Mouse (Mus musculus) erythroblast, embryonic 14.5 days (primary cell): Measurements from ENCODE around the gene Supv3l1. TPM values are rescaled to one million over a fixed set of nuclear protein-coding genes. Genes with fewer than 3 reads are reported as not detected.

Experiments used
- H3K27me3 ChIP-seq: 2 replicates; pipeline ENCODE4 v1.6.1; 2012; ENCODE audit warnings: inconsistent platforms; ENCODE audit not compliant: control insufficient read depth
- H3K36me3 ChIP-seq: 2 replicates; pipeline ENCODE4 v1.6.1; 2012; ENCODE audit warnings: mild to moderate bottlenecking, inconsistent platforms; ENCODE audit not compliant: control insufficient read depth
- H3K4me1 ChIP-seq: 2 replicates; pipeline ENCODE4 v1.6.1; 2012; ENCODE audit warnings: inconsistent platforms; ENCODE audit not compliant: control insufficient read depth
- H3K4me3 ChIP-seq: replicated peaks from 2 replicates; pipeline ENCODE3; 2012; ENCODE audit warnings: moderate library complexity, mild to moderate bottlenecking, inconsistent platforms
- H3K9me3 ChIP-seq: 2 replicates; pipeline ENCODE4 v1.6.1; 2012; ENCODE audit warnings: low read length, inconsistent platforms, mixed read lengths; ENCODE audit not compliant: control insufficient read depth
- GATA1 ChIP-seq: IDR thresholded peaks from 2 replicates; pipeline ENCODE4 v1.6.1; 2012; ENCODE audit warnings: low read length, inconsistent platforms, mixed read lengths
- TAL1 ChIP-seq: IDR thresholded peaks from 3 replicates; pipeline ENCODE4 v1.6.1; 2012; ENCODE audit warnings: low read length, inconsistent platforms, mixed read lengths
- polyA plus RNA-seq: library from polyadenylated mRNA; stranded (reverse); fragments of >175 nt; gene quantifications from 2 replicates; pipeline ENCODE4 v1.2.3, GENCODE M21; 2012

Gene Supv3l1
- polyA plus RNA-seq, 1 experiment, result 1.4 TPM

DNA sequence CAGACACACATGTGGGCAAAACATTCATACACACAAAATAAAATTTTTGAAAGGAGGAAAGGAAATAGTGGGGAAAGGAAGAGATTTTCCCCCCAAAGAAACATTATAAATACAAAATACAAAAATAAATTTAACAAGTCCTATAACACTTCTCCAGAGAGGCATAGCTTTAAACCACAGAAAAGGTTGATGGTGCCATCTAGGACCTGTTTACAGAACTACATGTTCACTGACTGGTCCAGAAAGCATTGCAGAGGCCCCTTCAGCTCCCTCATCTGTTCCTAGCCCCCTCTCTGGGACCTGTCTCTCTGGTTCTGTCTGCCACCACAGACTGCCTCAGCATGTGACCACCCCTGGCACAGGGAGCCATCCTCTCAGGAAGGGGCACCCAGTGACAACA is 68.6 kb downstream of the Supv3l1 start:
- TF ChIP-seq TAL1 (no peak), GATA1 (no peak)
- Histone ChIP-seq H3K27me3 (peaks cover 8% of the 10 kb centered on the region), H3K4me3 (no peak overlapping the region), H3K9me3 (no peaks in the 10 kb centered on the region), H3K36me3 (no peaks in the 10 kb centered on the region; the same call in 1 of the 2 replicates), H3K4me1 (peaks cover 5% of the 10 kb centered on the region)

DNA sequence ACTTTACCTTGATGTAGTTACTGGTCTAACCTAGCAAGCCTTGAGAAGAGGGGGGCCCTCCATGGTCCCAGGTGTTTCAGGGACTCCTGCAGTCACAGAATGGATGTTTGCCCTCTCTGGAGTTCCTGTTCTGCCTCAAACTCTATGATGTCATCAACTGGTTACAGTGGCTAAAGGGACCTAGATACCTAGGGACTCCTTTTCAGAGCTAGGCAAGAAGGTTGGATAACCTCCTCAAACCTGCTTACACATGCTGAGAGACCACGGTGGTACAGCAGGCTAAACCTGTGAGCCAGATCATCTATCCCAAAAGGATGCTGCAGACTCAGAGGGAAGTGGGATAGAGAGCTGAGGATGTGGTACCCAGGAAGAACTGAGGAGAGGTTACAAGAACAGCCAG is 69.7 kb downstream of the Supv3l1 start, which contains the start of gene Hk1:
Gene Hk1 (minus strand): TSS at position 101 of the 400 bp plus-strand sequence.
- no peaks in the 10 kb centered on the region; the same call in 1 of the 2 replicates for H3K36me3 ChIP-seq
- H3K4me3 ChIP-seq, result no peak within 1 kb of the TSS
- peaks cover 8% of the 10 kb centered on the region for H3K27me3 ChIP-seq
- no peak for TF ChIP-seq GATA1
- no peak for TF ChIP-seq TAL1
- peaks cover 5% of the 10 kb centered on the region for H3K4me1 ChIP-seq
- no peaks in the 10 kb centered on the region for H3K9me3 ChIP-seq

Other genes with a start within 250 kb of the Supv3l1 start
- 0.29 and 0.30 TPM in 2 replicates for gene Tspan15, start 218.5 kb downstream of the Supv3l1 start, polyA plus RNA-seq
- not detected in 2 replicates for gene Tacr2, start 197.3 kb downstream of the Supv3l1 start, polyA plus RNA-seq
- gene Hk1, start 69.8 kb downstream of the Supv3l1 start, polyA plus RNA-seq, result 47.9 and 53.6 TPM in 2 replicates
- gene Hkdc1, start 27.2 kb downstream of the Supv3l1 start, polyA plus RNA-seq, result 0.01 TPM in 2 replicates
- not detected in 2 replicates for gene 4930507D05Rik, start 249 bp downstream of the Supv3l1 start, polyA plus RNA-seq
- 1.4 and 1.5 TPM in 2 replicates for gene Vps26a, start 37.1 kb upstream of the Supv3l1 start, polyA plus RNA-seq
- 0.97 and 2.5 TPM in 2 replicates for gene Srgn, start 77.7 kb upstream of the Supv3l1 start, polyA plus RNA-seq
- 1.2 and 1.3 TPM in 2 replicates for gene Kif1bp, start 128.7 kb upstream of the Supv3l1 start, polyA plus RNA-seq
- gene Ddx21, start 152.5 kb upstream of the Supv3l1 start, polyA plus RNA-seq, result 2.1 and 3.2 TPM in 2 replicates
- gene Ddx50, start 201.5 kb upstream of the Supv3l1 start, polyA plus RNA-seq, result 4.4 and 5.6 TPM in 2 replicates